7 mouse cellular contexts compared by ENCODE assay signal in the genomic region with DNA sequence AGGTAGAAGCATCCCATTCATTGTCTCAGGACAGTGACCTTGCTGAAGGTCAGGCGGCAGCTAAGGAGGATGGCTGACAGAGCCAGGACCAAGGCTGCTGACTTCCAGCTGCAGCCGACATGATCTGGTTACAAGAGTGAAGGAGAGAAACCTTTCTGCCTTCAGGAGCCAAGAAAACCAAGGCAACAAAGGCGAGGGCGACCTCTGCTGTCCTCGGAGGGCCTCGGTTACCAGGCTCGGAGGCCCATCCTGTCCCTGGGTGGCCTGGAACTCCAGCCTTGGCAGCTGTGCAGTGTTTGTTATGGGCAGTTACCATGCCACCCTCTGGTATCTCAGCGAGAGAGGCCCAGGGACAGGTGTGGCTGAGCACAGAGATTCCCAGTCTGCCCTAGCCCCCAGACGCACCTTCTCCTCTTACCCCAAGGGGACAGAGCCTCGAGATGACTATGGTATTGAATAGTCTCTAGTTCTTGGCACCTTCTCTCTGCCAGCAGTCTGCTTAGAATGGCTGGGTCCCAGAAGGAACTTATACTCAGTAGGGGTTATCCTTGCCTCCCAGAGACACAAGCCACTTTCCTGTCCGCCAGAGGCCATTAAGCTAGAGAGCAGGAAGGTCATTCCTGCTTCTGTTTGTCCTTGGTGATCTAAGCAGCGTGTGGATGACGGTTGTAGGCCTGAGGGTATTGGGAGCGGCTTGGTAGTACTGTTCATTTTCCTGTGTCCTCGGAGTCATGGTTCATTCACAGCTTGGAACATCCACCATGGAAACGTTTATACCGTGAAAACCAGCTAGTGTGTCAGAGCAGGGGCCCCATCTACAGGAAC.
A peak's percentile ranks its signal among the peaks of the same experiment; 100 is the strongest.
DNase-seq lines count a peak whose midpoint lies in the region; ATAC-seq lines count a peak whose summit lies in the region.

No protein-coding gene starts in this region.

- no peaks in the 10 kb centered on the region for H3K36me3 ChIP-seq in intestine, embryonic 15.5 days

- no peak overlapping the region for H3K4me2 ChIP-seq in intestine, embryonic 15.5 days (replicated peaks)

- peak; percentile 49 for DNase-seq in retina, postnatal 1 day
- no peak for DNase-seq in retina, embryonic 14.5 days (ENCODE audit: low spot score)
- peak; percentile 93 for DNase-seq in gastrocnemius, adult 18-20 months (ENCODE audit: low spot score)
- peak; percentile 89 for DNase-seq in lung, postnatal 25 days (ENCODE audit: low spot score)
- no peak for DNase-seq in spleen, postnatal 4 days (ENCODE audit: low spot score in 2 of 2)

- H3K9me3 ChIP-seq in intestine, embryonic 15.5 days = no peaks in the 10 kb centered on the region

- H3K9ac ChIP-seq in intestine, embryonic 15.5 days = peak overlapping the region; percentile 18; the same call in 1 of the 2 replicates

- H3K4me1 ChIP-seq in intestine, embryonic 15.5 days (replicated peaks) = peaks cover 14% of the 10 kb centered on the region; the same call in 1 of the 2 replicates

- ATAC-seq in intestine, embryonic 15.5 days = peak; percentile 74
- no peak for ATAC-seq in megakaryocyte, adult 5-6 weeks (ENCODE audit: poor library complexity, severe bottlenecking)

- peak overlapping the region; percentile 28; the same call in 1 of the 2 replicates for H3K27ac ChIP-seq in intestine, embryonic 15.5 days

- H3K4me3 ChIP-seq in intestine, embryonic 15.5 days (replicated peaks) = no peak overlapping the region

- WGBS in intestine, embryonic 15.5 days = 50% methylated on average over 17 of the region's 17 CpGs

- no peaks in the 10 kb centered on the region for H3K27me3 ChIP-seq in intestine, embryonic 15.5 days (replicated peaks)

Comparison
In these comparisons a context has a peak if more than half of its experiments do, and no peak if none do; other contexts are left out.
1. DNase-seq: peak in retina, postnatal 1 day (single experiment), gastrocnemius, adult 18-20 months (single experiment) and lung, postnatal 25 days (single experiment); none in retina, embryonic 14.5 days (single experiment) and spleen, postnatal 4 days (0 of 2).